ENCODE assay signal across 8 mouse cellular contexts in the genomic region with DNA sequence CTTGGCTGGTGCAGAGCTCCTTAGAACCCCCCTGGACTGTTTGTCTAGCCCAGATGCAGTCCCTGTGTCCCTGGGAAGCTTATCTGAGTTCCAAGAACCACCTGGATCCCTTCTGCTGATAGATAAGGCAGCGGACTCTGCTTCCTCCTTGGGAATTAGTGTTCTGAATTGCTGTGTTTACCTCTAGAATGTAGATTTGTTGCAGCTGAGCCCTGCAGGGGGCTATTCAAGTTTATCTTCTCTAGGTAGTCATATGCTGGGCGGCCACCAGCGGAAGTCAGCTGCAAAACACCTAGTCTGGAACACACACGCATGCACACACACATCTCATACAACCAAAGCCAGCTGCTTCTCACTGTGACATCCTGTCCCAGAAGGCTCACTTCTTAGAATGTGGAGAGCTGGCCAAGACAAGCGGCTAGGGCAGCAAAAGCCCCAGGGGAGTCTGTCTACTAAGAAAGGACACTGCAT. TPM values are rescaled to one million over a fixed set of nuclear protein-coding genes. Genes with fewer than 3 reads are reported as not detected.
DNase-seq lines count a peak whose midpoint lies in the region; ATAC-seq lines count a peak whose summit lies in the region.

No protein-coding gene starts in this region.

- H3K9me3 ChIP-seq in heart, embryonic 11.5 days (replicated peaks; ENCODE audit: control insufficient read depth, low read length) = no peaks in the 10 kb centered on the region
- H3K9me3 ChIP-seq in liver, embryonic 11.5 days (ENCODE audit: control insufficient read depth, low read length) = no peaks in the 10 kb centered on the region

- H3K27me3 ChIP-seq in heart, embryonic 11.5 days (ENCODE audit: control insufficient read depth, insufficient read depth, low read length) = no peaks in the 10 kb centered on the region
- no peaks in the 10 kb centered on the region for H3K27me3 ChIP-seq in liver, embryonic 11.5 days (replicated peaks; ENCODE audit: control insufficient read depth, insufficient read depth, low read length)
- H3K27me3 ChIP-seq in splenic B cell, adult 2 months (ENCODE audit: control insufficient read depth, insufficient read depth, low read length, poor library complexity, severe bottlenecking) = no peaks in the 10 kb centered on the region

- DNase-seq in heart, adult 8-10 months (ENCODE audit: low spot score) = peak; percentile 46
- DNase-seq in c-Kit-positive CD71-positive TER-119-positive erythroid progenitor cells, embryonic 14.5 days (ENCODE audit: low spot score) = peak; percentile 72
- DNase-seq in liver, embryonic 11.5 days (ENCODE audit: low spot score) = no peak
- DNase-seq in splenic B cell, adult 2 months (ENCODE audit: low read depth, low spot score) = peak; percentile 80
- no peak for DNase-seq in adrenal gland, adult 8-10 months
- no peak for DNase-seq in left cerebral cortex, adult 11 months (ENCODE audit: low spot score)
- no peak for DNase-seq in ovary, adult 18-20 months (ENCODE audit: low spot score)

- no peaks in the 10 kb centered on the region for H3K36me3 ChIP-seq in heart, embryonic 11.5 days (ENCODE audit: control insufficient read depth, insufficient read depth, low read length)
- no peaks in the 10 kb centered on the region for H3K36me3 ChIP-seq in liver, embryonic 11.5 days (ENCODE audit: control insufficient read depth, insufficient read depth, low read length)
- H3K36me3 ChIP-seq in splenic B cell, adult 2 months (ENCODE audit: control insufficient read depth, insufficient read depth, low read length, poor library complexity, severe bottlenecking) = no peaks in the 10 kb centered on the region

- H3K4me2 ChIP-seq in heart, embryonic 11.5 days = no peak overlapping the region
- peak overlapping the region; percentile 13; the same call in 1 of the 2 replicates for H3K4me2 ChIP-seq in liver, embryonic 11.5 days

- 47% methylated on average over 5 of the region's 5 CpGs for WGBS in heart, embryonic 11.5 days (ENCODE audit: insufficient replicate concordance)
- 47% methylated on average over 5 of the region's 5 CpGs for WGBS in liver, embryonic 11.5 days

- peaks cover 8% of the 10 kb centered on the region; the same call in 1 of the 2 replicates for H3K4me1 ChIP-seq in heart, embryonic 11.5 days (ENCODE audit: control insufficient read depth, insufficient read depth, low read length)
- H3K4me1 ChIP-seq in liver, embryonic 11.5 days (replicated peaks; ENCODE audit: control insufficient read depth, insufficient read depth, low read length) = peaks cover 70% of the 10 kb centered on the region

- no peak overlapping the region for H3K4me3 ChIP-seq in heart, embryonic 11.5 days (ENCODE audit: low read depth, low read length)
- H3K4me3 ChIP-seq in liver, embryonic 11.5 days (ENCODE audit: low read depth, low read length) = no peak overlapping the region

- no peak overlapping the region for H3K9ac ChIP-seq in heart, embryonic 11.5 days (ENCODE audit: low read depth, low read length)
- peak overlapping the region; percentile 8; the same call in 1 of the 2 replicates for H3K9ac ChIP-seq in liver, embryonic 11.5 days (ENCODE audit: low read depth, low read length)

- H3K27ac ChIP-seq in heart, embryonic 11.5 days (ENCODE audit: low read depth, low read length) = no peak overlapping the region
- peak overlapping the region; percentile 78 for H3K27ac ChIP-seq in liver, embryonic 11.5 days (ENCODE audit: low read depth, low read length)

- no peak for ATAC-seq in heart, embryonic 11.5 days (replicated peaks; ENCODE audit: insufficient number of reproducible peaks, low FRiP score, low TSS enrichment)
- peak; percentile 18 for ATAC-seq in liver, embryonic 11.5 days (replicated peaks; ENCODE audit: low FRiP score)

RNA-seq across cellular contexts. Expression of gene Pdcd4, which starts 1.2 kb away (rescaled TPM):
- total RNA-seq in heart, adult 8-10 months (2022) = 10 to 100 TPM; 18.3 to 28.1 (median 23.4) TPM
- polyA plus RNA-seq in heart, embryonic 11.5 days (2014; fragmentation: Nextera tagmentation; extraction: Ambion mirVana) = 38.0 and 41.3 TPM in 2 replicates
- 48.2 and 50.1 TPM in 2 replicates for polyA plus RNA-seq in liver, embryonic 11.5 days (2014; fragmentation: Nextera tagmentation; extraction: Ambion mirVana)
- total RNA-seq in adrenal gland, adult 8-10 months (2022) = 100 to 1,000 TPM in 3 of 4 experiments, 10 to 100 TPM in 1; 97.1 to 122 (median 103) TPM

RNA-seq across cellular contexts. Expression of gene Shoc2, which starts 53.3 kb away (rescaled TPM):
- 10 to 100 TPM; 23.1 to 27.9 (median 24.0) TPM for total RNA-seq in heart, adult 8-10 months (2022)
- 47.4 and 51.3 TPM in 2 replicates for polyA plus RNA-seq in heart, embryonic 11.5 days (2014; fragmentation: Nextera tagmentation; extraction: Ambion mirVana)
- polyA plus RNA-seq in liver, embryonic 11.5 days (2014; fragmentation: Nextera tagmentation; extraction: Ambion mirVana) = 48.6 and 53.8 TPM in 2 replicates
- 10 to 100 TPM; 38.1 to 46.5 (median 41.9) TPM for total RNA-seq in adrenal gland, adult 8-10 months (2022)

RNA-seq across cellular contexts. Expression of gene Bbip1, which starts 53.6 kb away (rescaled TPM):
- 10 to 100 TPM; 36.5 to 41.6 (median 37.9) TPM for total RNA-seq in heart, adult 8-10 months (2022)
- 69.7 and 70.2 TPM in 2 replicates for polyA plus RNA-seq in heart, embryonic 11.5 days (2014; fragmentation: Nextera tagmentation; extraction: Ambion mirVana)
- 95.9 and 103 TPM in 2 replicates for polyA plus RNA-seq in liver, embryonic 11.5 days (2014; fragmentation: Nextera tagmentation; extraction: Ambion mirVana)
- total RNA-seq in adrenal gland, adult 8-10 months (2022) = 10 to 100 TPM; 21.2 to 30.7 (median 26.0) TPM

Comparison
In these comparisons a context has a peak if more than half of its experiments do, and no peak if none do; other contexts are left out.
1. DNase-seq: peak in heart, adult 8-10 months (single experiment), c-Kit-positive CD71-positive TER-119-positive erythroid progenitor cells, embryonic 14.5 days (single experiment) and splenic B cell, adult 2 months (single experiment); none in liver, embryonic 11.5 days (single experiment), adrenal gland, adult 8-10 months (single experiment), left cerebral cortex, adult 11 months (single experiment) and ovary, adult 18-20 months (single experiment).